Mouse (Mus musculus) spleen, adult 12 weeks (tissue): ENCODE results near the gene Mxd1.

Source experiments
- DNase-seq: peaks from one replicate; pipeline ENCODE4 v3.0.0; 2022; ENCODE audit warnings: low spot score

The Mxd1 gene

DNA sequence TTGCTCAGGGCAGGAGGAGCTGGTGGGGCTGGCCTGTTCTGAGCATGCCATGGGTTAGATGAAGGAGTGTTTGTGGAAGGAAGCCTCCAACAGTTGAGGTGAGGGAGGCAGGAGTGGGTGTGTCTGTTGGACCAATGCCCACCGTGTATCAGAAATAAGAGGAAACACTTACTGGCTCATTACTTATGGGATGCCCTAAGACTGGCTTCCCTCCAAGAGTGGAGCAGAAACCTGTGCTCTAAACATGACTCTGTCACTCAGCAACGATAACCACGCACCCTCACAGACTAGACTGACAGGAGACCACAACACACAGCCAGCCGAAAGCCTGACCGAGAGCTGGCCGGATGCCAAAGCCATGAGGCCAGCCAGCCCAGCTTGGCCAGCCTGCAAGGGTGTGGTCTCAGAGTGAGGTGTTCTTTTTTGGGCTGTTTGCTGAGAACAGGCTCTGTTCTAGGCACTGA is 69.0 kb downstream of the Mxd1 start:
- peak; percentile 79 for DNase-seq

DNA sequence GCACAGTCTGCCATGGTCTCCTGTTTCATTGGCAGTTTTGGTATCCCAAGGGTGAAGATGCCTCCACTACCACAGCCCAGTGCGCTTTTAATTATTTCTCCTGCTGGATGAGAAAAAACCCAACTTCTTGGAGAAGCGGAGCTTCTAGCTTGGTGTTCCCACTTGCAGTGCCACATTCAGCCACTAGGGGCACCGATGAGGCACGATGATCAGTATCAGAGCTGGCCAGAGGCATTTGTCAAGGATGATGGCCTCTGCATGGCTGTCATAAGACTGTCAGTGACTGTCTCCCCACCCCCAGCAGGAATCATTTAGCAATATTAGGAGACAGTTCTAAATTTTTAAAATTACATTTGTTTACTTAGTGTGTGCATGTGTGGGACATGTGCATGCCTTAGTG is 69.8 kb downstream of the Mxd1 start:
- DNase-seq, result peak; percentile 83

DNA sequence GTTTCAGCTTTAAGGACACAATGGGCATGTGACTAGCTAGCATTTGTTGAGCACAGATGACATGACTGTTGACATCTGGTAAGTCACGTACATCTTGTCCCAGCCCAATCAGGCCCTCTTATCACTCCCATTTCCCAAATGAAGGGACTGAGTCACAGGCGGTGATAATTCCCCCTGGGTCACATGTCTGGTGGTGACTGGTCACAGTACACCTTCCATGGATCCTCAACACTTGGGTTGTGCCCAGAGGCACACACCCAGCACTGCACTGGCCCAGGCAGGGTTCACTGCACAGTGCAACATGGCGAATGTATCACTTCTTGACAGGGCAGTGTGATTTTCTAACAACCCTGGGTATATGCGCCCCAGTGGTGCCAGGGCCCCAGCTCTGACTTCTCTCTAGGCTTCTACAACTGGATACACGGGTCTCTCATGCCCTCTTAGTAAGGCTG is 70.2 kb downstream of the Mxd1 start:
- no peak for DNase-seq
